Mouse (Mus musculus) right cerebral cortex, postnatal 14 days (tissue): Measurements from ENCODE around the gene Olfr120.
"Not testable (repeated sequence)": the region's sequence is repeated elsewhere in the genome, so short reads cannot be mapped to it uniquely, and the experiment has no call there.

ENCODE experiments used
- DNase-seq: peaks from one replicate; pipeline ENCODE4 v3.0.0; 2022

The Olfr120 gene

DNA sequence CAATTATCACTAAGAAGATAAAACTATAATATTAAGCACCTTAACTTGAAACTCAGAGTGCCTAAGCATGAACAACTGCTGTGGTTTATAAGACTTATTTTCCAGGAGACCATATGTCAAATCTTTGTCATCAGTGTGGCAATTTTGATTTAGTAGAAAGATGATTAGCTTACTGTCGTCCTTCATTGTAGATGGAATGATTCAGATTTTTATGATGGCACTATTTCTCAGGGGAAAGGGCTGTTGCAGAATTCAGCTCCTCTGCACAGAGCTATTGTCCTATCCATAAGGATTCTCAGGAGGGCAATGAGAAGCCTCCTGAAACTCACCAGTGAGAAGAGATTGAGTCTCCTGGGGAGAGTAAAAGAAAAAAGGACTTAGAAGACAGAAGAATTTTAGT is at the start of gene Olfr120:
Olfr120 (plus strand) TSS at position 301 of the 400 bp plus-strand sequence.
- DNase-seq, result no peak

- DNase-seq, result not testable (repeated sequence)
These were observed 25.3 kb upstream of the Olfr120 start, which contains the start of gene Olfr119 for GRCm38 (mm10) chr17:37696264-37696663. Olfr119 (plus strand) TSS chr17:37696564.

DNA sequence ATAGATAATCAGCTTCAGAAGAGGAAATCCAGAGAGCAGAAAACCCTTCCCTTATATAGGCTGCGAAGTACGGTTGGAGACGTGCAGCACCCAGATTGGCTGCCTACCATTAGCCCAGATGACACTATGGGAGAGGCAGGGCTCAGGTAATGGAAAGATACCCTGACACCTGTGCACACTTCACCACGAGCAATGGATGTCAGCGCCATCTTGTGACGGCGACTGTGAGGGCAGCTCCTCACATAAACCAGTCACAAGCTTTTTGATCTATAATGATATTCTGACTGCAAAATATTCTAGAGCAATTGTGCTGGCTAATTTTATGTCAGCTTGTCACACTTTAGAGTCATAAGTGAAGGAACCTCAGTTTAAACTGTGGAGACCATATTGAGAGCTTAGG is 16.5 kb downstream of the Olfr120 start:
- no peak for DNase-seq

GRCm38 (mm10) chr17:37768307-37768706 is 46.7 kb downstream of the Olfr120 start, which contains the start of gene Olfr122:
Olfr122 (plus strand) TSS chr17:37768607.
- no peak for DNase-seq
